Mouse (Mus musculus) spleen, postnatal 36 days (tissue): ENCODE results near the gene Nsrp1.
"Not testable (repeated sequence)": the region's sequence is repeated elsewhere in the genome, so short reads cannot be mapped to it uniquely, and the experiment has no call there.

ENCODE experiments used
- DNase-seq, 2 experiments: peaks; one replicate each; pipeline ENCODE4 v3.0.0; 2022; ENCODE audit warnings: low spot score in 2 of 2, mixed read lengths in 1 of 2

Gene Nsrp1

GRCm38 (mm10) chr11:77078273-77079134 lies at the start of gene Nsrp1:
Nsrp1 (minus strand) TSS chr11:77078435.
- peak; percentile 92 for DNase-seq

GRCm38 (mm10) chr11:77111141-77111540 lies 32.9 kb upstream of the Nsrp1 start:
- DNase-seq: no peak

GRCm38 (mm10) chr11:77108442-77108841 lies 30.2 kb upstream of the Nsrp1 start:
- no peak for DNase-seq

- not testable (repeated sequence) for DNase-seq
Observed at GRCm38 (mm10) chr11:77107872-77108271, 29.6 kb upstream of the Nsrp1 start.

GRCm38 (mm10) chr11:77106961-77107360 lies 28.7 kb upstream of the Nsrp1 start:
- no peak for DNase-seq

- DNase-seq: peak; percentile 62 to 63
Observed at GRCm38 (mm10) chr11:77100137-77100937, 22.1 kb upstream of the Nsrp1 start.

GRCm38 (mm10) chr11:77098332-77098972 lies 20.2 kb upstream of the Nsrp1 start:
- DNase-seq: no peak

GRCm38 (mm10) chr11:77096991-77097390 lies 18.8 kb upstream of the Nsrp1 start:
- no peak for DNase-seq

GRCm38 (mm10) chr11:77096581-77096980 lies 18.3 kb upstream of the Nsrp1 start:
- DNase-seq: no peak

GRCm38 (mm10) chr11:77095206-77095605 lies 17.0 kb upstream of the Nsrp1 start:
- DNase-seq: no peak

- DNase-seq: no peak
Observed at GRCm38 (mm10) chr11:77094136-77094535, 15.9 kb upstream of the Nsrp1 start.

GRCm38 (mm10) chr11:77093208-77093607 lies 15.0 kb upstream of the Nsrp1 start:
- no peak for DNase-seq

GRCm38 (mm10) chr11:77089162-77089561 lies 10.9 kb upstream of the Nsrp1 start:
- no peak for DNase-seq

- DNase-seq: no peak
Observed at GRCm38 (mm10) chr11:77087004-77087403, 8.8 kb upstream of the Nsrp1 start.

- DNase-seq: no peak
Observed at GRCm38 (mm10) chr11:77084001-77084682, 5.9 kb upstream of the Nsrp1 start.

- no peak for DNase-seq
Observed at GRCm38 (mm10) chr11:77079361-77079760, 1.1 kb upstream of the Nsrp1 start.

GRCm38 (mm10) chr11:77077792-77078191 lies 443 bp downstream of the Nsrp1 start:
- peak in 1 of 2 experiments; percentile 7 for DNase-seq

- not testable (repeated sequence) for DNase-seq
Observed at GRCm38 (mm10) chr11:77077331-77077730, 904 bp downstream of the Nsrp1 start.

- DNase-seq: peak in 1 of 2 experiments; percentile 11
Observed at GRCm38 (mm10) chr11:77070721-77071120, 7.5 kb downstream of the Nsrp1 start.

- no peak for DNase-seq
Observed at GRCm38 (mm10) chr11:77068825-77069224, 9.4 kb downstream of the Nsrp1 start.

GRCm38 (mm10) chr11:77063406-77063805 lies 14.8 kb downstream of the Nsrp1 start:
- no peak for DNase-seq
